Mouse (Mus musculus): ENCODE results near the gene Lrp5.

The Lrp5 gene

GRCm38 (mm10) chr19:3656144-3656543 lies 30.2 kb downstream of the Lrp5 start:
- DNase-seq (ENCODE audit: low spot score), result no peak

GRCm38 (mm10) chr19:3654940-3655339 lies 31.4 kb downstream of the Lrp5 start:
- no peak for DNase-seq (ENCODE audit: low spot score)

- no peak for DNase-seq (ENCODE audit: low spot score)
Measured at GRCm38 (mm10) chr19:3654058-3654457, 32.3 kb downstream of the Lrp5 start.

GRCm38 (mm10) chr19:3653508-3653907 lies 32.9 kb downstream of the Lrp5 start:
- DNase-seq (ENCODE audit: low spot score), result no peak

- DNase-seq (ENCODE audit: low spot score), result no peak
Measured at GRCm38 (mm10) chr19:3651989-3652388, 34.4 kb downstream of the Lrp5 start.

- DNase-seq (ENCODE audit: low spot score), result no peak
Measured at GRCm38 (mm10) chr19:3651220-3651619, 35.1 kb downstream of the Lrp5 start.

GRCm38 (mm10) chr19:3650448-3650847 lies 35.9 kb downstream of the Lrp5 start:
- no peak for DNase-seq (ENCODE audit: low spot score)

- DNase-seq (ENCODE audit: low spot score), result no peak
Measured at GRCm38 (mm10) chr19:3648830-3649450, 37.4 kb downstream of the Lrp5 start.

- no peak for DNase-seq (ENCODE audit: low spot score)
Measured at GRCm38 (mm10) chr19:3647999-3648398, 38.4 kb downstream of the Lrp5 start.

GRCm38 (mm10) chr19:3645813-3646212 lies 40.6 kb downstream of the Lrp5 start:
- DNase-seq (ENCODE audit: low spot score), result no peak

- no peak for DNase-seq (ENCODE audit: low spot score)
Measured at GRCm38 (mm10) chr19:3645318-3645717, 41.0 kb downstream of the Lrp5 start.

- no peak for DNase-seq (ENCODE audit: low spot score)
Measured at GRCm38 (mm10) chr19:3639561-3639960, 46.8 kb downstream of the Lrp5 start.

GRCm38 (mm10) chr19:3638698-3639097 lies 47.7 kb downstream of the Lrp5 start:
- peak; percentile 76 for DNase-seq (ENCODE audit: low spot score)

GRCm38 (mm10) chr19:3632018-3632417 lies 54.3 kb downstream of the Lrp5 start:
- DNase-seq (ENCODE audit: low spot score), result no peak

GRCm38 (mm10) chr19:3631431-3631830 lies 54.9 kb downstream of the Lrp5 start:
- DNase-seq (ENCODE audit: low spot score), result no peak

- DNase-seq (ENCODE audit: low spot score), result no peak
Measured at GRCm38 (mm10) chr19:3630486-3630885, 55.9 kb downstream of the Lrp5 start.

GRCm38 (mm10) chr19:3630027-3630426 lies 56.3 kb downstream of the Lrp5 start:
- no peak for DNase-seq (ENCODE audit: low spot score)

- no peak for DNase-seq (ENCODE audit: low spot score)
Measured at GRCm38 (mm10) chr19:3628223-3628622, 58.1 kb downstream of the Lrp5 start.

GRCm38 (mm10) chr19:3625111-3625510 lies 61.3 kb downstream of the Lrp5 start:
- no peak for DNase-seq (ENCODE audit: low spot score)

- no peak for DNase-seq (ENCODE audit: low spot score)
Measured at GRCm38 (mm10) chr19:3623824-3624223, 62.5 kb downstream of the Lrp5 start.

- DNase-seq (ENCODE audit: low spot score), result no peak
Measured at GRCm38 (mm10) chr19:3623294-3623693, 63.1 kb downstream of the Lrp5 start.

GRCm38 (mm10) chr19:3620871-3621270 lies 65.5 kb downstream of the Lrp5 start:
- DNase-seq (ENCODE audit: low spot score), result no peak

GRCm38 (mm10) chr19:3619359-3619758 lies 67.0 kb downstream of the Lrp5 start:
- DNase-seq (ENCODE audit: low spot score), result no peak

GRCm38 (mm10) chr19:3613991-3614390 lies 72.4 kb downstream of the Lrp5 start:
- DNase-seq (ENCODE audit: low spot score), result no peak
